Mouse (Mus musculus): ENCODE data around the gene Dnase2a. TPM values are rescaled to one million over a fixed set of nuclear protein-coding genes. Genes with fewer than 3 reads are reported as not detected.

Dnase2a gene
- total and polyA plus RNA-seq, 3 experiments = 53.7 to 83.4 TPM; not detected in 1

GRCm38 (mm10) chr8:84901752-84902151, 6.6 kb upstream of the Dnase2a start, which contains the start of gene Klf1 (continued):
- TF ChIP-seq TCF12 (IDR thresholded peaks at IDR 0.05; ENCODE audit: low read depth, low read length) (peak; percentile 93), MXI1 (IDR thresholded peaks at IDR 0.05; ENCODE audit: low read depth, low read length) (peak; percentile 93), ZC3H11A (IDR thresholded peaks at IDR 0.05; ENCODE audit: low read depth, low read length) (no peak), TAL1 (IDR thresholded peaks at IDR 0.05; ENCODE audit: low read length) (peak; percentile 67), ELF1 (IDR thresholded peaks at IDR 0.05; ENCODE audit: low read depth, low read length) (peak; percentile 53), GATA1 (IDR thresholded peaks at IDR 0.05; ENCODE audit: low read depth, low read length) (peak; percentile 93), MEF2A (IDR thresholded peaks at IDR 0.05; ENCODE audit: extremely low read depth, insufficient replicate concordance, low read depth, low read length, poor library complexity, severe bottlenecking) (no peak), POLR2A (IDR thresholded peaks at IDR 0.05; ENCODE audit: control insufficient read depth in 1 of 2, insufficient read depth in 1 of 2, low read depth in 1 of 2, low read length in 2 of 2, poor library complexity in 1 of 2) (peak; percentile 99), SMC3 (IDR thresholded peaks at IDR 0.05; ENCODE audit: low read depth, low read length) (no peak), SIN3A (IDR thresholded peaks at IDR 0.05; ENCODE audit: low read length) (peak; percentile 95), POLR2AphosphoS2 (IDR thresholded peaks at IDR 0.05; ENCODE audit: low read length) (peak; percentile 99), ZKSCAN1 (IDR thresholded peaks at IDR 0.05; ENCODE audit: low read depth, low read length) (peak; percentile 90; the same call in 1 of the 2 replicates), USF1 (IDR thresholded peaks at IDR 0.05; ENCODE audit: low read depth, low read length) (peak; percentile 54; the same call in 1 of the 2 replicates), MYC (IDR thresholded peaks at IDR 0.05; ENCODE audit: low read depth, low read length) (peak; percentile 86; the same call in 1 of the 2 replicates)

GRCm38 (mm10) chr8:84902367-84902919, 5.9 kb upstream of the Dnase2a start:
- H3K36me3 ChIP-seq (ENCODE audit: control insufficient read depth in 1 of 2, insufficient read depth in 2 of 2, low read length in 2 of 2) = peaks cover 9 to 23% of the 10 kb centered on the region in 2 experiments; a peak in 3 of 4 replicates
- peaks cover 27% of the 10 kb centered on the region for H3K79me2 ChIP-seq (ENCODE audit: control insufficient read depth, insufficient read depth, low read length, poor library complexity)
- peaks cover 11 to 32% of the 10 kb centered on the region in 2 experiments for H3K4me1 ChIP-seq (ENCODE audit: control insufficient read depth in 1 of 2, insufficient read depth in 2 of 2, low read length in 2 of 2)
- no peaks in the 10 kb centered on the region for H3K9me3 ChIP-seq (replicated peaks; ENCODE audit: insufficient read depth, low read length)
- no peak for TF ChIP-seq POLR2AphosphoS5 (IDR thresholded peaks at IDR 0.05; ENCODE audit: borderline replicate concordance, low read depth, low read length)
- TF ChIP-seq BHLHE40 (IDR thresholded peaks at IDR 0.05; ENCODE audit: borderline replicate concordance, low read depth, low read length) = 0 out of 2 replicates have a peak, but pooled peaks have one; percentile 8
- TF ChIP-seq TAL1 (IDR thresholded peaks at IDR 0.05; ENCODE audit: low read length) = peak; percentile 63
- TF ChIP-seq EP300 (IDR thresholded peaks at IDR 0.05; ENCODE audit: low read depth in 1 of 2, low read length in 2 of 2) = 0 out of 4 replicates have a peak, but pooled peaks of 1 of the 2 experiments have one; percentile 37
- TF ChIP-seq USF2 (IDR thresholded peaks at IDR 0.05; ENCODE audit: borderline replicate concordance in 1 of 2, insufficient read depth in 1 of 2, low read depth in 1 of 2, low read length in 2 of 2) = no peak
- TF ChIP-seq TBP (IDR thresholded peaks at IDR 0.05; ENCODE audit: low read depth, low read length) = peak; percentile 27; the same call in 1 of the 2 replicates
- no peak for TF ChIP-seq MEF2A (IDR thresholded peaks at IDR 0.05; ENCODE audit: extremely low read depth, insufficient replicate concordance, low read depth, low read length, poor library complexity, severe bottlenecking)
- TF ChIP-seq MYC (IDR thresholded peaks at IDR 0.05; ENCODE audit: low read depth, low read length) = no peak
- H3K27ac ChIP-seq (ENCODE audit: control insufficient read depth, low read depth, low read length) = peak overlapping the region; percentile 97
- DNase-seq (ENCODE audit: low read depth, low spot score) = peak; percentile 68
- peak overlapping the region; percentile 86 to 91 for H3K4me3 ChIP-seq (ENCODE audit: control insufficient read depth in 1 of 2, insufficient read depth in 1 of 2, low read depth in 2 of 2, low read length in 2 of 2)
- peak overlapping the region; percentile 97 for H3K9ac ChIP-seq (ENCODE audit: control insufficient read depth, low read depth, low read length, poor library complexity, severe bottlenecking)
- no peaks in the 10 kb centered on the region for H3K27me3 ChIP-seq (ENCODE audit: control insufficient read depth in 1 of 2, insufficient read depth in 2 of 2, low read length in 2 of 2)
